Mouse (Mus musculus) lung, adult 2 months (tissue): ENCODE measurements around the gene Fbxl17.

Experiments
- CTCF ChIP-seq: fragments of 200-500 bp; IDR thresholded peaks from 2 replicates; pipeline ENCODE4 v1.5.1; 2011; ENCODE audit warnings: mild to moderate bottlenecking, low read length, control low read depth; ENCODE audit not compliant: insufficient read depth
- POLR2A ChIP-seq: fragments of 200-500 bp; IDR thresholded peaks from 2 replicates; pipeline ENCODE4 v1.6.1; 2011; ENCODE audit warnings: low read depth, mild to moderate bottlenecking, control low read depth, low read length, borderline replicate concordance; ENCODE audit errors: extremely low read depth

- TF ChIP-seq CTCF (no peak), POLR2A (no peak)
Measured at GRCm38 (mm10) chr17:63273353-63273752, 226.5 kb downstream of the Fbxl17 start.
